Mouse (Mus musculus) heart, adult 9 months (tissue): ENCODE data around the gene Arl6.

Experiments used
- DNase-seq, 2 experiments: peaks; one replicate each; pipeline ENCODE4 v3.0.0; 2022; ENCODE audit warnings: low spot score in 2 of 2

Gene Arl6

GRCm38 (mm10) chr16:59587816-59588215, 51.4 kb downstream of the Arl6 start:
- no peak for DNase-seq

- DNase-seq = no peak
Measured at GRCm38 (mm10) chr16:59586911-59587310, 52.3 kb downstream of the Arl6 start.

- no peak for DNase-seq
Measured at GRCm38 (mm10) chr16:59586276-59586675, 52.9 kb downstream of the Arl6 start.

GRCm38 (mm10) chr16:59585706-59586244, 53.4 kb downstream of the Arl6 start:
- no peak for DNase-seq

GRCm38 (mm10) chr16:59583515-59583914, 55.7 kb downstream of the Arl6 start:
- no peak for DNase-seq

GRCm38 (mm10) chr16:59579237-59579636, 60.0 kb downstream of the Arl6 start:
- no peak for DNase-seq

GRCm38 (mm10) chr16:59573961-59574360, 65.2 kb downstream of the Arl6 start:
- no peak for DNase-seq

GRCm38 (mm10) chr16:59572685-59573084, 66.5 kb downstream of the Arl6 start:
- no peak for DNase-seq

- no peak for DNase-seq
Measured at GRCm38 (mm10) chr16:59570807-59571206, 68.4 kb downstream of the Arl6 start.

- DNase-seq = peak in 1 of 2 experiments; percentile 28
Measured at GRCm38 (mm10) chr16:59569837-59570236, 69.4 kb downstream of the Arl6 start.

GRCm38 (mm10) chr16:59567721-59568381, 71.3 kb downstream of the Arl6 start:
- DNase-seq = peak; percentile 43 to 65

GRCm38 (mm10) chr16:59566437-59566836, 72.8 kb downstream of the Arl6 start:
- DNase-seq = no peak

- DNase-seq = no peak
Measured at GRCm38 (mm10) chr16:59565631-59566030, 73.6 kb downstream of the Arl6 start.

GRCm38 (mm10) chr16:59564025-59564424, 75.2 kb downstream of the Arl6 start:
- DNase-seq = no peak
